Mouse (Mus musculus) cerebellum, adult 2 months (tissue): Measurements from ENCODE around the gene Ypel5. TPM values are rescaled to one million over a fixed set of nuclear protein-coding genes. Genes with fewer than 3 reads are reported as not detected.

Source experiments
- DNase-seq, 2 experiments: peaks; one replicate each; pipeline ENCODE4 v3.0.0; 2021
- H3K27ac ChIP-seq: fragments of 200-500 bp; 2 replicates; pipeline ENCODE4 v1.5.1; 2012; ENCODE audit warnings: low read length, control low read depth, inconsistent platforms; ENCODE audit not compliant: insufficient read depth
- H3K27me3 ChIP-seq: fragments of 200-500 bp; 2 replicates; pipeline ENCODE4 v1.6.1; 2012; ENCODE audit warnings: inconsistent platforms, mild to moderate bottlenecking, low read length, moderate library complexity; ENCODE audit not compliant: control insufficient read depth, insufficient read depth
- H3K4me1 ChIP-seq: fragments of 200-500 bp; 2 replicates; pipeline ENCODE4 v1.6.1; 2011; ENCODE audit warnings: low read length; ENCODE audit not compliant: control insufficient read depth, insufficient read depth
- H3K4me3 ChIP-seq: fragments of 200-500 bp; replicated peaks from 2 replicates; pipeline ENCODE3; 2011; ENCODE audit warnings: mild to moderate bottlenecking, low read depth, low read length, control low read depth; ENCODE audit not compliant: insufficient read depth
- CTCF ChIP-seq: fragments of 200-500 bp; IDR thresholded peaks from 2 replicates; pipeline ENCODE4 v1.5.1; 2011; ENCODE audit warnings: low read depth, mild to moderate bottlenecking, control low read depth, low read length, moderate library complexity, borderline replicate concordance; ENCODE audit not compliant: insufficient read depth
- POLR2A ChIP-seq: fragments of 200-500 bp; IDR thresholded peaks from 2 replicates; pipeline ENCODE4 v1.6.1; 2011; ENCODE audit warnings: low read length, control low read depth, borderline replicate concordance; ENCODE audit not compliant: insufficient read depth
- WGBS: fragments of 180-500 bp; shearing (Covaris S2); methylation state at CpG from one replicate; pipeline ENCODE4 v1.1.7; 2018; 5-methylcytosine and 5-hydroxymethylcytosine counted together
- polyA plus RNA-seq: library from polyadenylated mRNA; depleted of rRNA; stranded (reverse); fragments of >200 nt; gene quantifications from 2 replicates; pipeline ENCODE4 v1.2.3, GENCODE M21; 2012; rRNA removed

The Ypel5 gene
- 93.3 and 105 TPM in 2 replicates for polyA plus RNA-seq

DNA sequence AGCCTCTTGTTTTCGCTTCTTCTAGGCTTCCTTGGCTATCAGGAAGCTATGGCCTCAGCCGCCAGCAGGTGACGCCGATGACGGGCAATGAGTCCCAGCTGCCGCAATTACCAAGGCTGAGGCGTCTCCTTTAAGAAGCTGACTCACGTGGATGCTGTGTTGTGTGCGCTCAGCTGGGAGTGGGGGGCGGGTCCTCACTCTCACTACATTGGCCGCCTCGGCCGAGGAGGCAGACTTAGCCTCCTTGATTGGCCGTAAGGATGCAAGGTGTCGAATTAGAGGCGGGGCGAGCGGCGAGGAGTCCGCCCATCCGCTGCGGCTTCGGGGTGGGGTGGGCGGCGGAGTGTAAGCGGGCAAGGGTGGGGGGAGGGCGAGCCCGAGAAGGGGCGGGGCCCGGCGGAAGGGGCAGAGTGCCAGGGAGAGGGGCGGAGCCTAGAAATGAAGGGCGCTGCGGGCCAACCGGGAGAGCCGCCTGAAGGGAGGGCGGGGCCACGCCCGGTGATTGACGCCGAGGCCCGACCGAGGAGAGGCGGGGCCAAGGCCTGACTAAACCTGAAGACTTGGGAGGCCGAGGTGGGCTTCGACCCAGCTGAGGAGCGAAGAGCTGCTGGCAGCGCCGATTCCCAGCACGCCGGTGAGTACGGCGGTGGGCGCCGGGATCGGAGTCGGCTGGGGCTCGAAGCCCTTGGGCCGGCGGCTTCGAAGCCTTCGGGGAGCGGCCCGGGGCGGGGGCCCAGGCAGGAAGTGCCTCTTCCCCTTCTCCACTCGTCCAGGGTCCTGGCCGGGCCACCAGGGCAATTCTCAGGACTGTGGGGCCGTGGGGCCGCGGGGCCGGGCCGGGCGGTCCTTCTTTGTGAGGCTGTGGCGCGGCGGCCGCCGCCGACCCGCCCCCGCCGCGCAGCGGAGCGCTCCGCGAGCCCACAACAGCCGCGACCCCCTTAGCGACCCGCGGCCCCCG, at the start of gene Ypel5:
Gene Ypel5 (plus strand): TSS at position 296 of the 958 bp plus-strand sequence.
- Histone ChIP-seq H3K27me3 (no peaks in the 10 kb centered on the region), H3K27ac (peak within 1 kb of the TSS; percentile 97), H3K4me3 (peak within 1 kb of the TSS; percentile 94), H3K4me1 (peaks cover 3% of the 10 kb centered on the region; the same call in 1 of the 2 replicates)
- peak; percentile 41; the same call in 1 of the 2 replicates for TF ChIP-seq CTCF
- peak; percentile 69; the same call in 1 of the 2 replicates for TF ChIP-seq POLR2A
- DNase-seq = peak; percentile 98 to 100
- under 1% methylated on average over 79 of the region's 93 CpGs for WGBS

DNA sequence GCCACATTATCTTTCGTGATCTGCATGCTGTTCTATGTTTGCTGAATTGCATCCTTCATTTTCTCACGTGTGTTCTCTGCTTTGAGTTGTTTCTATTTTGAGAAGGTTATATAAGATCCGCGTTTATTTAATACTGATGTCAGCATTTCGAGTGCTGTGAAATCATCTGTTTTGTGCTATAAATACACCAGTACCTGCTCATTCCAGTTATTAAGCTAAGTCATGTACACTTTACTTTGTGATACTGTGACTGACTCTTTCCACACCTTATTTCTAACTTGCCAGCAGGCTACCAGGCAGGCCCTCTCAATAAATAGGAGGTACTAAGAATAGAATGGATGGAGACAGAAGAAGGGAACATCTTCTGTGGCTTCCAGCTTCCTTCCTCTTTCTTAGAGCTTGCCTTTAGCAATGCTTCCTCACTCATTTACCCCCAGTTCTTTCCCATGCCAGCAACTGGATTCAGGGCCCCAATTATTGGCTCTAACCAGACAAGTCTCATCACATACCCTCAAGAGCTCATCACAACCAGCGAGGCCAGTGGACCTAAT, 48.3 kb upstream of the Ypel5 start:
- Histone ChIP-seq H3K27ac (no peak overlapping the region), H3K4me1 (no peaks in the 10 kb centered on the region), H3K4me3 (no peak overlapping the region), H3K27me3 (no peaks in the 10 kb centered on the region; the same call in 1 of the 2 replicates)
- no peak for TF ChIP-seq POLR2A
- TF ChIP-seq CTCF = no peak
- WGBS = 67% methylated on average over 6 of the region's 6 CpGs
- no peak for DNase-seq

- WGBS = 89% methylated on average over 4 of the region's 4 CpGs
- Histone ChIP-seq H3K4me1 (no peaks in the 10 kb centered on the region), H3K27me3 (no peaks in the 10 kb centered on the region), H3K27ac (no peak overlapping the region), H3K4me3 (no peak overlapping the region)
- TF ChIP-seq CTCF (no peak), POLR2A (no peak)
- no peak for DNase-seq
These were observed 43.0 kb upstream of the Ypel5 start for GRCm38 (mm10) chr17:72793278-72793677.

GRCm38 (mm10) chr17:72794660-72795059, 41.6 kb upstream of the Ypel5 start:
- Histone ChIP-seq H3K4me1 (no peaks in the 10 kb centered on the region), H3K4me3 (no peak overlapping the region), H3K27me3 (no peaks in the 10 kb centered on the region), H3K27ac (no peak overlapping the region)
- no peak for DNase-seq
- 77% methylated on average over 6 of the region's 6 CpGs for WGBS
- TF ChIP-seq POLR2A (no peak), CTCF (no peak)

GRCm38 (mm10) chr17:72795392-72796047, 40.7 kb upstream of the Ypel5 start:
- no peaks in the 10 kb centered on the region for H3K27me3 ChIP-seq
- DNase-seq = no peak
- no peak overlapping the region for H3K27ac ChIP-seq
- TF ChIP-seq CTCF = no peak
- no peak for TF ChIP-seq POLR2A
- no peaks in the 10 kb centered on the region for H3K4me1 ChIP-seq
- no peak overlapping the region for H3K4me3 ChIP-seq
- WGBS = 87% methylated on average over 9 of the region's 9 CpGs

GRCm38 (mm10) chr17:72796506-72796905, 39.7 kb upstream of the Ypel5 start:
- Histone ChIP-seq H3K4me1 (no peaks in the 10 kb centered on the region), H3K27ac (no peak overlapping the region), H3K4me3 (no peak overlapping the region), H3K27me3 (no peaks in the 10 kb centered on the region)
- no peak for DNase-seq
- WGBS = 100% methylated on average over 3 of the region's 3 CpGs
- no peak for TF ChIP-seq POLR2A
- TF ChIP-seq CTCF = no peak

- Histone ChIP-seq H3K27ac (no peak overlapping the region), H3K27me3 (no peaks in the 10 kb centered on the region), H3K4me3 (no peak overlapping the region), H3K4me1 (no peaks in the 10 kb centered on the region)
- peak; percentile 70 for TF ChIP-seq CTCF
- no peak for TF ChIP-seq POLR2A
- 32% methylated on average over 2 of the region's 2 CpGs for WGBS
- DNase-seq = peak; percentile 11 to 46
These were observed 38.4 kb upstream of the Ypel5 start for GRCm38 (mm10) chr17:72797867-72798266.
